In genomic region chr3:52502223-52502622, GRCm38 (mm10) we compare ENCODE assay signal across 13 mouse cellular contexts.
DNase-seq lines count a peak whose midpoint lies in the region; ATAC-seq and TF ChIP-seq lines count a peak whose summit lies in the region.
"Had no signal": no experiment of that assay in that cellular context is flagged by ENCODE, and none has a peak within 500 bp of the region (broad histone marks: within the 10 kb centered on the region; RNA-seq: fewer than 3 reads in every experiment).

No protein-coding gene starts in this region.

- peak; percentile 47; the same call in 1 of the 2 replicates for ATAC-seq in lung, embryonic 16.5 days (ENCODE audit: low read depth)
- peak; percentile 48; the same call in 1 of the 2 replicates for ATAC-seq in stomach, embryonic 15.5 days (ENCODE audit: insufficient read depth, low FRiP score, low read depth)
- ATAC-seq in megakaryocyte progenitor cell, adult 5-6 weeks (replicated peaks; ENCODE audit: poor library complexity), result no peak
- no peak for ATAC-seq in hindbrain, postnatal 0 days

- H3K9ac ChIP-seq in lung, embryonic 16.5 days (ENCODE audit: low read length), result no peak overlapping the region
- no peak overlapping the region for H3K9ac ChIP-seq in stomach, embryonic 15.5 days
- no peak overlapping the region for H3K9ac ChIP-seq in hindbrain, postnatal 0 days (replicated peaks; ENCODE audit: low read length)
- H3K9ac ChIP-seq: hindbrain, embryonic 13.5 days; midbrain, embryonic 12.5 days had no signal

- 25% methylated on average over 7 of the region's 7 CpGs for WGBS in lung, embryonic 16.5 days
- WGBS in stomach, embryonic 15.5 days, result 24% methylated on average over 7 of the region's 7 CpGs
- 71% methylated on average over 7 of the region's 7 CpGs for WGBS in hindbrain, postnatal 0 days

- no peaks in the 10 kb centered on the region for H3K4me1 ChIP-seq in lung, embryonic 16.5 days (replicated peaks; ENCODE audit: control insufficient read depth, insufficient read depth, low read length)
- H3K4me1 ChIP-seq in stomach, embryonic 15.5 days, result peaks cover 9% of the 10 kb centered on the region; the same call in 1 of the 2 replicates
- no peaks in the 10 kb centered on the region for H3K4me1 ChIP-seq in hindbrain, postnatal 0 days (ENCODE audit: insufficient read depth, low read length)
- H3K4me1 ChIP-seq: hindbrain, embryonic 13.5 days; midbrain, embryonic 12.5 days had no signal

- no peak overlapping the region for H3K27ac ChIP-seq in lung, embryonic 16.5 days (ENCODE audit: low read length)
- no peak overlapping the region for H3K27ac ChIP-seq in stomach, embryonic 15.5 days
- no peak overlapping the region for H3K27ac ChIP-seq in layer of hippocampus, adult 2 months
- no peak overlapping the region for H3K27ac ChIP-seq in hindbrain, postnatal 0 days
- H3K27ac ChIP-seq: hindbrain, embryonic 13.5 days; midbrain, embryonic 12.5 days had no signal

- 0 out of 2 replicates have a peak, but pooled peaks cover 2% of the 10 kb centered on the region for H3K27me3 ChIP-seq in lung, embryonic 16.5 days (ENCODE audit: control insufficient read depth, insufficient read depth, low read depth, low read length)
- H3K27me3 ChIP-seq in stomach, embryonic 15.5 days (replicated peaks), result no peaks in the 10 kb centered on the region
- H3K27me3 ChIP-seq in hindbrain, postnatal 0 days (ENCODE audit: insufficient read depth, low read length), result no peaks in the 10 kb centered on the region
- H3K27me3 ChIP-seq: hindbrain, embryonic 13.5 days; midbrain, embryonic 12.5 days had no signal

- H3K9me3 ChIP-seq in lung, embryonic 16.5 days (ENCODE audit: control insufficient read depth, low read length), result no peaks in the 10 kb centered on the region
- no peaks in the 10 kb centered on the region for H3K9me3 ChIP-seq in stomach, embryonic 15.5 days
- no peaks in the 10 kb centered on the region for H3K9me3 ChIP-seq in hindbrain, postnatal 0 days (ENCODE audit: low read length)
- H3K9me3 ChIP-seq: hindbrain, embryonic 13.5 days had no signal

- H3K36me3 ChIP-seq in lung, embryonic 16.5 days (ENCODE audit: control insufficient read depth, insufficient read depth, low read length), result no peaks in the 10 kb centered on the region
- no peaks in the 10 kb centered on the region for H3K36me3 ChIP-seq in stomach, embryonic 15.5 days
- H3K36me3 ChIP-seq in hindbrain, postnatal 0 days (ENCODE audit: insufficient read depth, low read length), result no peaks in the 10 kb centered on the region
- H3K36me3 ChIP-seq: G1E; hindbrain, embryonic 13.5 days; midbrain, embryonic 12.5 days had no signal

- DNase-seq in lung, postnatal 4 days, result no peak
- peak; percentile 37 for DNase-seq in fibroblast of lung, adult 2 months (ENCODE audit: low read depth)
- peak; percentile 80 to 82 for DNase-seq in kidney, postnatal 25 days
- DNase-seq in layer of hippocampus, adult 2 months (ENCODE audit: low spot score in 2 of 2), result no peak
- no peak for DNase-seq in hindbrain, postnatal 0 days (ENCODE audit: low spot score)
- DNase-seq: cerebellum, postnatal 25 days; right cerebral cortex, postnatal 25 days had no signal

- H3K4me3 ChIP-seq in lung, embryonic 16.5 days (ENCODE audit: low read length), result no peak overlapping the region
- no peak overlapping the region for H3K4me3 ChIP-seq in stomach, embryonic 15.5 days (replicated peaks)
- H3K4me3 ChIP-seq in layer of hippocampus, adult 2 months, result no peak overlapping the region
- H3K4me3 ChIP-seq in hindbrain, postnatal 0 days (ENCODE audit: low read length), result no peak overlapping the region
- H3K4me3 ChIP-seq: hindbrain, embryonic 13.5 days; midbrain, embryonic 12.5 days had no signal

- TF ChIP-seq CTCF in layer of hippocampus, adult 2 months (conservative IDR thresholded peaks at IDR 0.05), result no peak
- no peak for TF ChIP-seq CTCF in hindbrain, postnatal 0 days (IDR thresholded peaks at IDR 0.05; ENCODE audit: low read depth)

- no peak overlapping the region for H3K4me2 ChIP-seq in lung, embryonic 16.5 days (ENCODE audit: low read depth, low read length)
- H3K4me2 ChIP-seq in stomach, embryonic 15.5 days, result no peak overlapping the region
- H3K4me2 ChIP-seq in hindbrain, postnatal 0 days (ENCODE audit: low read depth, low read length), result no peak overlapping the region
- H3K4me2 ChIP-seq: hindbrain, embryonic 13.5 days; midbrain, embryonic 12.5 days had no signal

Comparison
In these comparisons a context has a peak if more than half of its experiments do, and no peak if none do; other contexts are left out.
1. ATAC-seq: peak in lung, embryonic 16.5 days (single experiment) and stomach, embryonic 15.5 days (single experiment); none in megakaryocyte progenitor cell, adult 5-6 weeks (single experiment) and hindbrain, postnatal 0 days (single experiment).
2. DNase-seq: peak in fibroblast of lung, adult 2 months (single experiment) and kidney, postnatal 25 days (2 of 2); none in lung, postnatal 4 days (0 of 2), layer of hippocampus, adult 2 months (0 of 2) and hindbrain, postnatal 0 days (single experiment).